Mouse (Mus musculus) hindbrain, embryonic 16.5 days (tissue): ENCODE data around the gene Gm17455. TPM values are rescaled to one million over a fixed set of nuclear protein-coding genes. Genes with fewer than 3 reads are reported as not detected.
A peak's percentile ranks its signal among the peaks of the same experiment; 100 is the strongest.

Experiments
- ATAC-seq: fragments of 200-750 bp; cut with Nextera tagmentation; 2 replicates; pipeline ENCODE4 v1.8.0; 2017; ENCODE audit warnings: moderate TSS enrichment, moderate library complexity
- H3K27ac ChIP-seq: fragments of 300-500 bp; sonication (generic); 2 replicates; pipeline ENCODE4 v1.5.1; 2014; ENCODE audit warnings: low read depth, mild to moderate bottlenecking, control low read depth, low read length, moderate library complexity
- H3K27me3 ChIP-seq: fragments of 300-500 bp; sonication (generic); replicated peaks from 2 replicates; pipeline ENCODE4 v1.6.1; 2014; ENCODE audit warnings: low read length; ENCODE audit not compliant: control insufficient read depth, insufficient read depth
- H3K36me3 ChIP-seq: fragments of 300-500 bp; sonication (generic); 2 replicates; pipeline ENCODE4 v1.6.1; 2014; ENCODE audit warnings: mild to moderate bottlenecking, low read length, moderate library complexity, mixed read lengths; ENCODE audit not compliant: control insufficient read depth, insufficient read depth
- H3K4me1 ChIP-seq: fragments of 300-500 bp; sonication (generic); 2 replicates; pipeline ENCODE4 v1.6.1; 2014; ENCODE audit warnings: low read depth, low read length; ENCODE audit not compliant: control insufficient read depth, insufficient read depth
- H3K4me2 ChIP-seq: fragments of 300-500 bp; sonication (generic); 2 replicates; pipeline ENCODE4 v1.6.1; 2014; ENCODE audit warnings: mild to moderate bottlenecking, low read length, control low read depth, moderate library complexity
- H3K4me3 ChIP-seq: fragments of 300-500 bp; sonication (generic); 2 replicates; pipeline ENCODE4 v1.5.1; 2014; ENCODE audit warnings: mild to moderate bottlenecking, low read length, control low read depth, moderate library complexity
- H3K9ac ChIP-seq: fragments of 300-500 bp; sonication (generic); 2 replicates; pipeline ENCODE4 v1.6.1; 2014; ENCODE audit warnings: low read depth, mild to moderate bottlenecking, control low read depth, low read length, moderate library complexity
- H3K9me3 ChIP-seq: fragments of 300-500 bp; sonication (generic); 2 replicates; pipeline ENCODE4 v1.6.1; 2014; ENCODE audit warnings: mild to moderate bottlenecking, low read length, moderate library complexity; ENCODE audit not compliant: control insufficient read depth
- WGBS: fragments of 180-500 bp; shearing (Covaris S2); extraction: QIAGEN DNeasy Blood & Tissue Kit; methylation state at CpG from one replicate; pipeline ENCODE4 v1.1.7; 2014; 5-methylcytosine and 5-hydroxymethylcytosine counted together
- polyA plus RNA-seq: library from polyadenylated mRNA; unstranded; fragments of >200 nt; fragmentation: Nextera tagmentation; extraction: Ambion mirVana; gene quantifications from 2 replicates; pipeline ENCODE4 v1.2.1, GENCODE M21; 2015

Gm17455 gene
- polyA plus RNA-seq, 1 experiment from 2014 or later, result 14.0 TPM

DNA sequence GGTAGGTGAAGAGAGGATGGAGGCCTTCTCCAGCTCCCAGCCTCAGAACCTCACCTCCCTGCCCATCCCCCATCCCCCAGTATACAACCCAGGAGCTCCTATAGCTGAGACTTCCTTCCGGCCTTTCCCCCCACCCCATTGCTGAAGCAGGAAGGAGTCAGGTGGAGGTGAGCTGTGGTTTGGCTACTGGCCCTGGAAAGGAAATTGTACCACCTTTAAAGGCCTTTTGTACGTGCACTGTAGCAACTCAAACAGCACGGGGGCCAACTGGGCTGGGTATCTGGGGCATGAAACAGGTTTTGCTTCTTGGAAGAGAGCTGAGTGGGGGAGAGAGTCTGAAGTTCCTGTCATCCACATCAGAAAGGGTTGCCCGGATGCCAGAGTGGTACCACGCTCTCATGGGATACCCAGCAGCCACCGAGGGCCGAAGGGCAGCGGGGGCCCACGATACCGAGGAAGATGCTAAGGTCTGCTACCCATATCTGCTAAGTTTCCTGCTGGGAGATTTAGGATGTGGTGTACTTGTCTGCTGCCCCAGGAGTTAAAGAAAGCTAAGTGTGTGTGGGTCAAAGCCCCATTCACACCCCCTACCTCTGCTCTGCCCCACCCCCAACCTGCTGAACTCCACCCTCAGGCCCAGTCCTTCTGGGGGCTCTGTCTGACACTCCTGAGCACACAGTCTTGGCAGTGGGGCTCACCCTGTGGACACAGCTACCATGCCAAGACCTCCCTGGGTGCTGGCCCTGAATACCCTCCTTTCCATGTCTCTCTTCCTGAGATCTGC is 18.2 kb upstream of the Gm17455 start:
- H3K9me3 ChIP-seq, result no peaks in the 10 kb centered on the region
- no peak overlapping the region for H3K9ac ChIP-seq
- H3K36me3 ChIP-seq, result no peaks in the 10 kb centered on the region
- no peak for ATAC-seq
- H3K27me3 ChIP-seq, result no peaks in the 10 kb centered on the region
- no peak overlapping the region for H3K4me3 ChIP-seq
- H3K4me1 ChIP-seq, result no peaks in the 10 kb centered on the region
- H3K27ac ChIP-seq, result no peak overlapping the region
- H3K4me2 ChIP-seq, result no peak overlapping the region
- 75% methylated on average over 10 of the region's 10 CpGs for WGBS

- no peak for ATAC-seq
- H3K27me3 ChIP-seq, result no peaks in the 10 kb centered on the region
- H3K27ac ChIP-seq, result no peak overlapping the region
- WGBS, result 88% methylated on average over 2 of the region's 2 CpGs
- H3K4me1 ChIP-seq, result no peaks in the 10 kb centered on the region
- no peaks in the 10 kb centered on the region for H3K36me3 ChIP-seq
- H3K4me2 ChIP-seq, result no peak overlapping the region
- H3K9me3 ChIP-seq, result no peaks in the 10 kb centered on the region
- no peak overlapping the region for H3K4me3 ChIP-seq
- H3K9ac ChIP-seq, result no peak overlapping the region
Measured at GRCm38 (mm10) chr10:60388332-60388731, 11.2 kb upstream of the Gm17455 start.

DNA sequence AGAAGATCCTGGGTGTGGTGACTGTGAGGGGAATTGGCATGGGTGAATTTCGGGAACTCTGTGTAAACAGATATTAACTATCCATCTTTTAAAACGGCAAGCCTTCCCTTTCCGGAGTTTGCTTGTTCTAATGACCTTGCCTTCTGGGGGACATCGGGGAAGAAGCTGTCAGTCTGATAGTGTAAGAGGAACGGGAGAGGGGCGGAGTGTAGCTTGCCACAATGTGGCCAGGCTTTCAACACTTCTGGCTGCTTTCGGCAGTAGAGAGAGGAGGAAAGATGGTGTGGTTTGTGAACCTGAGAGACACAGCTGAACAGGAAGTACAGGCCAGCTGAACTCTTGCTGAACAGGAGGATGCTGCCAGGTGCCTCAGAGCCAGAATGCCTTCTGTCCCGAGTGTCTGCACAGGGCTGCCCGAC is 10.1 kb upstream of the Gm17455 start:
- H3K4me2 ChIP-seq, result no peak overlapping the region
- no peaks in the 10 kb centered on the region for H3K9me3 ChIP-seq
- no peaks in the 10 kb centered on the region; the same call in 1 of the 2 replicates for H3K4me1 ChIP-seq
- H3K27ac ChIP-seq, result no peak overlapping the region
- H3K4me3 ChIP-seq, result no peak overlapping the region
- no peak for ATAC-seq
- WGBS, result 56% methylated on average over 9 of the region's 9 CpGs
- no peak overlapping the region for H3K9ac ChIP-seq
- H3K27me3 ChIP-seq, result no peaks in the 10 kb centered on the region
- H3K36me3 ChIP-seq, result no peaks in the 10 kb centered on the region

GRCm38 (mm10) chr10:60390177-60390903 is 9.2 kb upstream of the Gm17455 start:
- H3K4me1 ChIP-seq, result no peaks in the 10 kb centered on the region; the same call in 1 of the 2 replicates
- no peak overlapping the region for H3K27ac ChIP-seq
- H3K9me3 ChIP-seq, result no peaks in the 10 kb centered on the region
- no peak overlapping the region for H3K9ac ChIP-seq
- H3K4me3 ChIP-seq, result no peak overlapping the region
- H3K4me2 ChIP-seq, result no peak overlapping the region
- no peaks in the 10 kb centered on the region for H3K36me3 ChIP-seq
- no peak for ATAC-seq
- no peaks in the 10 kb centered on the region for H3K27me3 ChIP-seq
- WGBS, result 29% methylated on average over 6 of the region's 6 CpGs

DNA sequence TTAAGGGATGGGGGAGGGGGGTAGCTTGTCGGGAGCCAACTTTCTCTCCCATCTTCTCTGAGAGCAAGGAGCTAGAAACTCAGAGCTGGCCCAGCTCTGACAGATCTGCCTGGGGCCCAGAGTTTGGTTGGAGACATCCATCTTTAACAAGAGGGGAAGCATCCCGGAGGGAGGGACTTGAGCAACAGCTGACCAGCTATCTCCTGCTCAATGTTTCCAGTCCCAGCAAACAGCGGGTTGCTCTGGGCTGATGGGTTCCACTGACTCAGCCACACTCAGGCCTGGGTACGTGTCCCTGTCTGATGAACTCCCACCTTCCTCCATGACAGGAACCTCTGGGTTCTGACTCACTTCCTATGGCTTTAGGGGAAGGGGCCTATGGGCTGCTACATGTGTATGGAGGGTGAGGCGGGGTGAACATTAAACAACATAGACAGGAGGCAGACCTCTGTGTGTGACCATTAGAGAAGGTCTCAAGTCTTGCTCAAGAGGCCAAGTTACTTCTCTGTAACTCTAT is 8.6 kb upstream of the Gm17455 start:
- Histone ChIP-seq H3K27me3 (no peaks in the 10 kb centered on the region), H3K4me1 (no peaks in the 10 kb centered on the region; the same call in 1 of the 2 replicates), H3K4me3 (no peak overlapping the region), H3K36me3 (no peaks in the 10 kb centered on the region), H3K4me2 (no peak overlapping the region), H3K9ac (no peak overlapping the region), H3K9me3 (no peaks in the 10 kb centered on the region), H3K27ac (no peak overlapping the region)
- no peak for ATAC-seq
- WGBS, result 59% methylated on average over 5 of the region's 5 CpGs

DNA sequence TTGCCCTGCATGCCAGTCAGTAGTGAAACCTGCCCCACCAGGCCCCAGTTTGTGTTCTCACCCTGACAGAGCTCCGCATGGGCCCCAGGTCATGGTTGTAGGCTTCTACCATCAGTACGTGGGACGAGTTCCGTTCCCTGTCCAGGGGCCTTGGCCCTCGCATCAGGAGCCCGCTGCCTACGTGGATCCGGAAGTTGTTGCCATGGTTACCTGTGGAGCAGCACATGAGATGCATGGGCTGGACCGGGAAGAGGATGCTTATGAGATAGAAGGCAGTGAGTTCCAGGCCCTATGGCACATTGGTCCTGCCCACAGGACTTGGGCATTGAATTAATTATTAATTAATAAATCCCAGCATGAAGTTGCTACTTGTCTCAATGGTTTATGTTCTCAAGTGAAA is 7.9 kb upstream of the Gm17455 start:
- 68% methylated on average over 9 of the region's 9 CpGs for WGBS
- Histone ChIP-seq H3K4me3 (no peak overlapping the region), H3K27me3 (no peaks in the 10 kb centered on the region), H3K4me2 (no peak overlapping the region), H3K27ac (no peak overlapping the region), H3K4me1 (no peaks in the 10 kb centered on the region; the same call in 1 of the 2 replicates), H3K36me3 (no peaks in the 10 kb centered on the region), H3K9me3 (no peaks in the 10 kb centered on the region), H3K9ac (no peak overlapping the region)
- 0 out of 2 replicates have a peak, but pooled peaks have one; percentile 49 for ATAC-seq

GRCm38 (mm10) chr10:60394936-60395335 is 4.6 kb upstream of the Gm17455 start:
- WGBS, result 51% methylated on average over 7 of the region's 7 CpGs
- H3K27ac ChIP-seq, result no peak overlapping the region
- no peak for ATAC-seq

GRCm38 (mm10) chr10:60395605-60396004 is 3.9 kb upstream of the Gm17455 start:
- no peaks in the 10 kb centered on the region for H3K36me3 ChIP-seq
- WGBS, result 60% methylated on average over 5 of the region's 5 CpGs
- no peaks in the 10 kb centered on the region for H3K9me3 ChIP-seq
- H3K4me2 ChIP-seq, result no peak overlapping the region
- H3K4me3 ChIP-seq, result no peak overlapping the region
- H3K27me3 ChIP-seq, result no peaks in the 10 kb centered on the region
- no peaks in the 10 kb centered on the region; the same call in none of the 2 replicates for H3K4me1 ChIP-seq
- no peak for ATAC-seq
- H3K27ac ChIP-seq, result no peak overlapping the region
- H3K9ac ChIP-seq, result no peak overlapping the region

More at GRCm38 (mm10) chr10:60394936-60395335, 4.6 kb upstream of the Gm17455 start:
- no peaks in the 10 kb centered on the region for H3K27me3 ChIP-seq
- no peak overlapping the region for H3K4me3 ChIP-seq
- H3K4me1 ChIP-seq, result no peaks in the 10 kb centered on the region; the same call in 1 of the 2 replicates
- H3K9me3 ChIP-seq, result no peaks in the 10 kb centered on the region
- no peak overlapping the region for H3K4me2 ChIP-seq
- no peaks in the 10 kb centered on the region for H3K36me3 ChIP-seq
- H3K9ac ChIP-seq, result 0 out of 2 replicates have a peak overlapping the region, but pooled peaks have one; percentile 4
